Mouse (Mus musculus) liver, embryonic 16.5 days (tissue): ENCODE results near the gene Lhx9. TPM values are rescaled to one million over a fixed set of nuclear protein-coding genes. Genes with fewer than 3 reads are reported as not detected.
A peak's percentile ranks its signal among the peaks of the same experiment; 100 is the strongest.

Experiments
- ATAC-seq: fragments of 200-750 bp; cut with Nextera tagmentation; 2 replicates; pipeline ENCODE4 v1.8.0; 2017; ENCODE audit warnings: low read depth, mild to moderate bottlenecking, moderate number of reproducible peaks, moderate library complexity
- H3K27ac ChIP-seq: fragments of 300-500 bp; sonication (generic); 2 replicates; pipeline ENCODE4 v1.5.1; 2014; ENCODE audit warnings: mild to moderate bottlenecking, low read length
- H3K27me3 ChIP-seq: fragments of 300-500 bp; sonication (generic); 2 replicates; pipeline ENCODE4 v1.6.1; 2014; ENCODE audit warnings: low read depth, low read length, mixed read lengths; ENCODE audit not compliant: control insufficient read depth, insufficient read depth
- H3K36me3 ChIP-seq: fragments of 300-500 bp; sonication (generic); 2 replicates; pipeline ENCODE4 v1.6.1; 2014; ENCODE audit warnings: mild to moderate bottlenecking; ENCODE audit not compliant: control insufficient read depth, insufficient read depth
- H3K4me1 ChIP-seq: fragments of 300-500 bp; sonication (generic); 2 replicates; pipeline ENCODE4 v1.6.1; 2014; ENCODE audit warnings: low read depth, low read length, mixed read lengths; ENCODE audit not compliant: control insufficient read depth
- H3K4me2 ChIP-seq: fragments of 300-500 bp; sonication (generic); 2 replicates; pipeline ENCODE4 v1.6.1; 2014; ENCODE audit warnings: low read depth, low read length, mixed read lengths
- H3K4me3 ChIP-seq: fragments of 300-500 bp; sonication (generic); 2 replicates; pipeline ENCODE4 v1.5.1; 2014; ENCODE audit warnings: low read depth, mild to moderate bottlenecking, low read length
- H3K9ac ChIP-seq: fragments of 300-500 bp; sonication (generic); 2 replicates; pipeline ENCODE4 v1.6.1; 2014; ENCODE audit warnings: low read depth, low read length
- H3K9me3 ChIP-seq: fragments of 300-500 bp; sonication (generic); replicated peaks from 2 replicates; pipeline ENCODE4 v1.6.1; 2016; ENCODE audit warnings: low read length; ENCODE audit not compliant: control insufficient read depth
- WGBS: fragments of 180-500 bp; shearing (Covaris S2); extraction: QIAGEN DNeasy Blood & Tissue Kit; methylation state at CpG from one replicate; pipeline ENCODE4 v1.1.7; 2014; ENCODE audit not compliant: insufficient replicate concordance; 5-methylcytosine and 5-hydroxymethylcytosine counted together
- polyA plus RNA-seq: library from polyadenylated mRNA; unstranded; fragments of >200 nt; fragmentation: Nextera tagmentation; extraction: Ambion mirVana; gene quantifications from 2 replicates; pipeline ENCODE4 v1.2.1, GENCODE M21; 2015

Gene Lhx9
- polyA plus RNA-seq, 1 experiment from 2014 or later, result 0.02 TPM

DNA sequence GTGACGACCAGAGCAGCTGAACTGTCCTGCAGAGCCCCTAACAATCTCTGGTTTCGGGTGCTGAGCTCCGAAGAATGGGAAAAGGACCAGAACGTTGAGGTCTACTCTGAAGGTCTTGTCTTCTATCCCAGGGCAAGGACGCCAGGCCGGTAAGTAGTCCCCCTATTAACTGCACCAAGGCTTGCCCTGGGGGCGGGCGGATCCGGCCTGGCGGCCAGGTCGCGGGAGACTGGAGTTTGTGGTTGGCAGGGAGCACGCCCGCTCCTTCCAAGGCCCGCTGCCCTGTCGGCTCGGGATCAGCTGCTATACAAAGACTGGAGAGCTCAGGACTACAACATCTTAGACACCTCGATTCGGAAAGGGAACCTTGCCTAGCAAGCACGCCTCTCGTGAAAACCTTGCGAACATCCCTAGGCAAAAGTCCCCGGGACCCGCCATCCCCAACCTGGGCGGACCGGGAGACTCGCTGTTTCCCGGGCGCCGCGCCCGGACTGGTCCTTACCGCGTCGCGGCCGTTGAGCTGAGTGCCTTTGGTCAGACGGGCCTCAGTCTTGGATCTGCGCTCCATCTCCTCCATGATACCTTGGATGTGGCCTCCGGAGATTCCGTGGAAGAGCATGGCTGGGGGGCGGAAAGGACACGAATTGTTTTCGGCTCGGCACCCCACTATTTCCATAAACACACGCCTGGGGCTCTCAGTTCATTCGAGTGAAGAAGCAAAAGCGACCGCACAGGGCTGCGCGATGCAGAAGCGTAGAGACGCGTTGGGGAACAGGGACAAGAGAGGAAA lies 6.9 kb downstream of the Lhx9 start:
- Histone ChIP-seq H3K9me3 (no peaks in the 10 kb centered on the region), H3K4me2 (peak overlapping the region; percentile 31), H3K27ac (no peak overlapping the region), H3K27me3 (peaks cover 100% of the 10 kb centered on the region), H3K4me1 (peaks cover 2% of the 10 kb centered on the region; the same call in 1 of the 2 replicates), H3K9ac (no peak overlapping the region), H3K4me3 (peak overlapping the region; percentile 30), H3K36me3 (no peaks in the 10 kb centered on the region)
- ATAC-seq, result no peak
- WGBS, result 1% methylated on average over 54 of the region's 54 CpGs

DNA sequence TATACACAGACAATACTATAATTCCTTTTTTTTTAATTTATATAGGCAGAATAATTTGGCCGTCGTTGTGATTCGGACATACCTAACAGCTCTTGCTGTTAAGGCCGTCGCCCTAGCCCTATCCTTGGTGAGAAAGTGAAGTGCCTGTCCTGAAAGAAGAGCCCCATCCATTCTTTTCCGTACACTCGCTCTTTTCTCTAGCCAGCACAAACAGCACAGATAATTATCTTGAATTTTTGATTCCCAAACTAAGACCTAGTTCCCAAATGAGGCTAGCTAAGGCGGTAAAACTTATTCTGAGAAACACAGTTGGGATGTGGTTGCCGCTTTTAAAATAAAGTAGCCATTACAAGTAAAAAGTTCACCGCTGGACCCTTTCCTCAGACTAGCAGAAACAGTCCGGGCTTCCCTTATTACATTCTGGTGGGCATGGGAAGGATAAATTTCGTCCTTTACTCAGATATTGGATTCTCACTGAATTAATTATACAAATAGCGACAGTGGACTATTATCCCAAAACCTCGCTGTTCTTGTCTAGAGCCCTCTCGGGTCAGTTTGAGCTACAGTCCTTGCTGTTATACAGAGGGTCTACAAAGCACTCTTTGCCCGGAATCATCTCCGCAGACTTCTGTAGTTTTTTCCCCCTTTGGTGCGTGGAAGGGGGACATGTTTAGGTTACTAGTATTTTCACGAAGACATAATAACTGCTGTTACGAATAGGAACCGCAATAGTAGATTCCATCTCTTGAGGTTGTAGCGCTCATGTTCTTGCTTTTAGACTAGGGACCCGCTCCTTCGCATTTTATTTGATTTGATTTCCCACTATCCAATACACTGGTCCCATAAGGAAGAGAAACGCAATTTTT lies 7.7 kb downstream of the Lhx9 start:
- no peak overlapping the region; the same call in 1 of the 2 replicates for H3K4me3 ChIP-seq
- H3K27ac ChIP-seq, result no peak overlapping the region
- H3K4me1 ChIP-seq, result peaks cover 2% of the 10 kb centered on the region; the same call in 1 of the 2 replicates
- WGBS, result 8% methylated on average over 25 of the region's 25 CpGs
- H3K36me3 ChIP-seq, result no peaks in the 10 kb centered on the region
- no peaks in the 10 kb centered on the region for H3K9me3 ChIP-seq
- no peak for ATAC-seq
- H3K27me3 ChIP-seq, result peaks cover 100% of the 10 kb centered on the region
- H3K4me2 ChIP-seq, result no peak overlapping the region
- H3K9ac ChIP-seq, result no peak overlapping the region

DNA sequence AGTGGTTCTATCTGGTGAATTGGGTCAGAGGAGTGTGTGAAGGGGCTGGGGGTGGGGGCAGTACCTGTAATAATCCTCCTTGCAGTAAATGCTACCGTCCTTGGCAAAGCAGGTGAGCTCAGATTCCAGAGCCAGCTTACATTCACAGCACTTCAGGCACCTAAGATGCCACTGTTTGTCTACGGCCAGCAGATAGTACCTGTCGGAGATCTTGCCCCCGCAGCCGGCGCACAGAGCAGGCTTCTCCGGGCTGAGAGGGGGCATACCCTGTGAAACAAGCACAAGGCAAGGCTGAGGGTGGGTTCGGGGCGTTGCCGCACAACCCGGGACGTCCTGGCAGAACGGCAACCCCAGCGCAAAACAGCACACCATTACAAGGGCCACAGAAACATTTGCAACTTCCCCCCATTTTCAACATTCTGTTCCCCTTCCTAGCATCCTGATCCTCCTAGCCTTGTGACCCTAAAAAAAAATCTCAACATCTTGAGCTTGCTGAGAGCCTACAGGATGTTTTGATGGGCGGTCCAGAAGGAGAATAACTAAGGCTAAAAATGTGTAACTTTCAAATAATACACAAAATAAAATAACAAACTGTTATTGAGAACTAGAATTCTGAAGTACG lies 8.5 kb downstream of the Lhx9 start:
- Histone ChIP-seq H3K36me3 (no peaks in the 10 kb centered on the region), H3K4me2 (no peak overlapping the region), H3K9ac (no peak overlapping the region), H3K9me3 (no peaks in the 10 kb centered on the region), H3K27ac (no peak overlapping the region), H3K4me1 (peaks cover 2% of the 10 kb centered on the region; the same call in 1 of the 2 replicates), H3K27me3 (peaks cover 95% of the 10 kb centered on the region), H3K4me3 (no peak overlapping the region)
- ATAC-seq, result no peak
- WGBS, result 4% methylated on average over 16 of the region's 16 CpGs

DNA sequence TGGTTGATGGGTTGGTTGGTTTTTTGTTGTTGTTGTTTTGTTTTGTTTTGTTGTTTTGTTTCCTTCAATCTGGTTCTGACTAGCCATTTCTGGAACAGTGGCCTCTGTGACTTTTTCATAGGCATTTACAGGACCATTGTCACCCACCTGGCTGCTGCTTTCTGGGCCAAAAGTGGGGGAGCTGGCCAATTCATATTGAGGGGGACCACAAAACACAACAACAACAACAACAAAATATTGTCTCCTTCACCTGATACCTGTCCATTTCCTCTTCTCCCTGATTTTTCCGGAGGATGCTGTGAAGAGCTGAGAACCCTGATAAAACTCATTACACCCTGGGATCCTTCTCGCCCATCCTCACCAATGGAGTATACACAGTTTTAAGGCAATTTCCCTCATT lies 9.1 kb downstream of the Lhx9 start:
- Histone ChIP-seq H3K4me2 (no peak overlapping the region), H3K27me3 (peaks cover 93% of the 10 kb centered on the region), H3K9me3 (no peaks in the 10 kb centered on the region), H3K4me1 (peaks cover 2% of the 10 kb centered on the region; the same call in 1 of the 2 replicates), H3K36me3 (no peaks in the 10 kb centered on the region), H3K4me3 (no peak overlapping the region), H3K9ac (no peak overlapping the region), H3K27ac (no peak overlapping the region)
- WGBS, result 11% methylated on average over 2 of the region's 2 CpGs
- no peak for ATAC-seq

DNA sequence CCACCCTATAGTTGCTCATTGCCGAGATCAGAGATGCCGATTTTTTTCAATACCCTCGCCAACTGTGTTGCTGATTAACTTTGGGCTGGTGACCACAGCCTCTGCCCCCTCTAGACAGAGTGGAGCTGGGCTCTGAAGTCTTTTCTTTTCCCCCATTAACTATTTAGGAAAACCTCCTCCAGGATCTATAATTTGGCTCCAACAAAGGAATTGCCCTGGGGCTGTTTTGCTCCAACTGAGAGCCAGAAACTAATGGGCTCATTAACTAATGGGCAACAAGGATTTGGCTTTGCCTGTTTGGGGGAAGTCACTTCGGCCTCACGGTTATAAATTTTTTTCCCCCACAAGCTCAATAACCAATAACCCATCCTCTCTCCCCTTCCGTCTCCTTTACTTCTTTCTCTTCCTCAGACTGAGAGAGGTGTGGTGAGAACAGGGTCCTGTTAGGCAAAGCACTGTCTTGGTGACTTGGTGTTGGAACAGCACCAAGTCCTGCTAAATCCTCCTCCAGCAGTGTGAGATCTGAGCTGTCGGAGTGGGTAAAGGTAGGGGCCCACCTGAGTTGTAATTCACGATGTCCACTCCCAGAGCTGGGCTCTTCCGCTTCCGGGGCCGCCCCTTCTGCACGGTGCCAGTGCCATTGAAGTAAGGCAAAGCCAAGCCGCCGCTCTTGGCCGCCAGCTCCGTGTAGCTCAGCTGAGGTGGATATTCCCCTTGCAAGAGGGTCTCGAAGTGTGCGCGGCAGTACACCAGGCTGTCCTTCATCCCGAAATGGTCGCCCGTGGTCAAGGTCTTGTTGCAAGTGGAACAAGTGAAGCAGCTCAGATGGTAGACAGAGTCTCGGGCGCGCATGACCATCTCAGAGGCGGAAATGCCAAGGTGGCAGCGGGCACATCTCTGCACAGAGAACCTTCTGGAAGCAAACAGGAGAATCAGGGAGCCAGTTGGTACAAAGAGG lies 10.3 kb downstream of the Lhx9 start:
- Histone ChIP-seq H3K27me3 (peaks cover 82% of the 10 kb centered on the region), H3K4me2 (no peak overlapping the region), H3K4me3 (no peak overlapping the region)

DNA sequence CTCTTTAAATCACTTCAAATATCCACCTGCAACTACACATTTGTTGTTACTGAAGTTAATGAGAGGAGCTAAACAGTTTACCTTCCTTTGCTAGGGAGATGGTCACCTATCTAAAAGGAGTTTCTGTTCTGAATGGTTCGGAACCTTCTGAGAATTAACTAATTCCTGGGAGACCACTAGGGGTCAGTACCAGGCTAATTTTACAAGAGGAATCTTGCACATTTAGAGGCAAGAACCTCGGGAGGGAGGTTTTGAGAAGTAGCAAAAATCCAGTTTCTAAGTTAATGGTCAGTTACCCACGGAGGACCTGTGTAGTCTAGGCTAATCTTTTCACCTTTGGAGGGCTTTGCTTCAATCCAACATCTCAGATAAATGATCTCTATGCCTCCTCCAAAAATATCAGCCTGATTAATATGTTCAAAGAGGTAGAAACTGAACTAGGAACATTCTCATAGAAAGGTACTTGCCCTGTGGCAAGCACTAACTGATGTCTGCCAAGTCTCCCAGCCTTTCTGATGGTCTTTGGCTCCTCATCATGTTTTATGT lies 12.9 kb downstream of the Lhx9 start:
- no peak overlapping the region for H3K9ac ChIP-seq
- no peak overlapping the region for H3K4me3 ChIP-seq
- H3K27me3 ChIP-seq, result peaks cover 63% of the 10 kb centered on the region
- no peak overlapping the region for H3K27ac ChIP-seq
- H3K9me3 ChIP-seq, result no peaks in the 10 kb centered on the region
- H3K36me3 ChIP-seq, result no peaks in the 10 kb centered on the region
- H3K4me2 ChIP-seq, result no peak overlapping the region
- H3K4me1 ChIP-seq, result no peaks in the 10 kb centered on the region
- 0% methylated on average over 3 of the region's 3 CpGs for WGBS
- ATAC-seq, result no peak

More for the DNA sequence above, 10.3 kb downstream of the Lhx9 start:
- 9% methylated on average over 27 of the region's 27 CpGs for WGBS
- no peak for ATAC-seq
- H3K9ac ChIP-seq, result no peak overlapping the region
- H3K4me1 ChIP-seq, result no peaks in the 10 kb centered on the region
- no peak overlapping the region for H3K27ac ChIP-seq
- no peaks in the 10 kb centered on the region for H3K9me3 ChIP-seq
- H3K36me3 ChIP-seq, result no peaks in the 10 kb centered on the region

DNA sequence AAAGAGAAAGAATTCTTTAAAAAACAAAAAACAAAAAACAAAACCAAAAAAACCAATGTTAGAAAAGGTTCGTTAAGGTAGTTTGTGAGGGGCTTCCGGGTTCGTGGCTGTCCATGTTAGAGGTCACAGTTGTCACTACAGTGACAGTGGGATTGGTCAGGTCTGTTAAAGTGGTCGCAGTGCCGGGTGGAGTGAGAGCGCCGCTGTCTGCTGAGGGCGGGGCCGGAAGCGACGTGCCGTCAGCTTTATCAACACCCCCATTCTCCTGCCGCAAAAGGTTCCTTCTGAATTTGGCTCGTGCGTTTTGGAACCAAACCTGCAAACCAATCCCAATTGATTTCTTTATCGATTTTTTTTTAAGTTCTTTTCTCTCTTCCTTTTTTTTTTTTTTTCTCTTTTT lies 17.1 kb downstream of the Lhx9 start:
- H3K27ac ChIP-seq, result no peak overlapping the region
- peak overlapping the region; percentile 47 for H3K4me3 ChIP-seq
- H3K4me1 ChIP-seq, result no peaks in the 10 kb centered on the region
- under 1% methylated on average over 16 of the region's 16 CpGs for WGBS
- H3K9ac ChIP-seq, result no peak overlapping the region
- no peaks in the 10 kb centered on the region for H3K9me3 ChIP-seq
- peaks cover 22% of the 10 kb centered on the region for H3K27me3 ChIP-seq
- H3K36me3 ChIP-seq, result no peaks in the 10 kb centered on the region
- peak; percentile 43; the same call in 1 of the 2 replicates for ATAC-seq
- H3K4me2 ChIP-seq, result peak overlapping the region; percentile 77

DNA sequence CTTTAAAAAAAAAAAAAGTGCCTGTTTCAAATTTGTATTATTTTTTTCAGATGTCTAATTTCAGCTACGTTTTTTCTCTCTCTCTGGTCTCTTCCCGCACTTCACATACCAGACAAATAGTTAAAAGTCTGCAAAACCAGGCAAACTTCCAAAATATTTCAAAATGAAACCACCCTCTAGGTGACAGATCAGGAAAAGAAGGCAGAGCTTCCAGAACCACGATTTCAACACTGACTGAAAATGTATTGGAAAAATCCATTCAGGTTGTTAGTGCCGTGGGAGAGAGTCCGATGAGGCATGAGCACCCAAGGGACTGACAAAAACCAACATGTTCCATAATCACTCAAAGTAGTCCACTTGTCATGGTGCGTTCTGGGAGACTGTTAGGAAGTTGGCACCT lies 21.5 kb downstream of the Lhx9 start:
- H3K27ac ChIP-seq, result no peak overlapping the region
- H3K9ac ChIP-seq, result no peak overlapping the region
- H3K4me2 ChIP-seq, result no peak overlapping the region
- H3K36me3 ChIP-seq, result no peaks in the 10 kb centered on the region
- H3K4me1 ChIP-seq, result no peaks in the 10 kb centered on the region
- H3K9me3 ChIP-seq, result no peaks in the 10 kb centered on the region
- no peaks in the 10 kb centered on the region for H3K27me3 ChIP-seq
- no peak overlapping the region for H3K4me3 ChIP-seq
- 52% methylated on average over 6 of the region's 6 CpGs for WGBS
- ATAC-seq, result no peak
